Mouse (Mus musculus) midbrain, postnatal 0 days (tissue): ENCODE measurements around the gene Slc6a12. TPM values are rescaled to one million over a fixed set of nuclear protein-coding genes. Genes with fewer than 3 reads are reported as not detected.

ENCODE experiments used
- ATAC-seq: fragments of 200-750 bp; cut with Nextera tagmentation; 2 replicates; pipeline ENCODE4 v1.8.0; 2017; ENCODE audit warnings: moderate number of reproducible peaks, mild to moderate bottlenecking, moderate TSS enrichment, moderate library complexity; ENCODE audit not compliant: low FRiP score
- DNase-seq: peaks from one replicate; pipeline ENCODE4 v3.0.0-alpha.2; 2015; ENCODE audit warnings: low spot score
- H3K27ac ChIP-seq: fragments of 300-500 bp; sonication (generic); 2 replicates; pipeline ENCODE4 v1.5.1; 2014; ENCODE audit warnings: low read depth, mild to moderate bottlenecking, low read length, mixed read lengths
- H3K27me3 ChIP-seq: fragments of 300-500 bp; sonication (generic); 2 replicates; pipeline ENCODE4 v1.6.1; 2014; ENCODE audit warnings: low read length, control low read depth, mixed read lengths; ENCODE audit not compliant: insufficient read depth
- H3K36me3 ChIP-seq: fragments of 300-500 bp; sonication (generic); 2 replicates; pipeline ENCODE4 v1.6.1; 2014; ENCODE audit warnings: low read length, control low read depth, mixed read lengths; ENCODE audit not compliant: insufficient read depth
- H3K4me1 ChIP-seq: fragments of 300-500 bp; sonication (generic); 2 replicates; pipeline ENCODE4 v1.6.1; 2014; ENCODE audit warnings: mild to moderate bottlenecking, control low read depth, antibody characterized with exemption, low read length, mixed read lengths; ENCODE audit not compliant: insufficient read depth
- H3K4me2 ChIP-seq: fragments of 300-500 bp; sonication (generic); 2 replicates; pipeline ENCODE4 v1.6.1; 2014; ENCODE audit warnings: low read depth, mild to moderate bottlenecking, low read length, mixed read lengths; ENCODE audit not compliant: poor library complexity, severe bottlenecking
- H3K4me3 ChIP-seq: fragments of 300-500 bp; sonication (generic); 2 replicates; pipeline ENCODE4 v1.5.1; 2014; ENCODE audit warnings: low read depth, mild to moderate bottlenecking, low read length, moderate library complexity
- H3K9ac ChIP-seq: fragments of 300-500 bp; sonication (generic); replicated peaks from 2 replicates; pipeline ENCODE4 v1.6.1; 2014; ENCODE audit warnings: mild to moderate bottlenecking, low read length, moderate library complexity, mixed read lengths; ENCODE audit not compliant: poor library complexity, severe bottlenecking
- H3K9me3 ChIP-seq: fragments of 300-500 bp; sonication (generic); 2 replicates; pipeline ENCODE4 v1.6.1; 2016; ENCODE audit warnings: low read length, control low read depth
- CTCF ChIP-seq: IDR thresholded peaks from 2 replicates; pipeline ENCODE4 v1.5.1; 2016; ENCODE audit warnings: antibody characterized with exemption, mild to moderate bottlenecking
- WGBS: fragments of 180-500 bp; shearing (Covaris S2); extraction: QIAGEN DNeasy Blood & Tissue Kit; methylation state at CpG from one replicate; pipeline ENCODE4 v1.1.7; 2014; 5-methylcytosine and 5-hydroxymethylcytosine counted together
- polyA plus RNA-seq: library from polyadenylated mRNA; unstranded; fragments of >200 nt; fragmentation: Nextera tagmentation; extraction: Ambion mirVana; gene quantifications from 2 replicates; pipeline ENCODE4 v1.2.1, GENCODE M21; 2015
- total RNA-seq: library from RNA; depleted of rRNA; stranded (reverse); fragments of >200 nt; gene quantifications from 2 replicates; pipeline ENCODE4 v1.2.3, GENCODE M21; 2014

Gene Slc6a12
- total and polyA plus RNA-seq, 2 experiments from 2014 or later = 8.1 to 13.0 TPM

DNA sequence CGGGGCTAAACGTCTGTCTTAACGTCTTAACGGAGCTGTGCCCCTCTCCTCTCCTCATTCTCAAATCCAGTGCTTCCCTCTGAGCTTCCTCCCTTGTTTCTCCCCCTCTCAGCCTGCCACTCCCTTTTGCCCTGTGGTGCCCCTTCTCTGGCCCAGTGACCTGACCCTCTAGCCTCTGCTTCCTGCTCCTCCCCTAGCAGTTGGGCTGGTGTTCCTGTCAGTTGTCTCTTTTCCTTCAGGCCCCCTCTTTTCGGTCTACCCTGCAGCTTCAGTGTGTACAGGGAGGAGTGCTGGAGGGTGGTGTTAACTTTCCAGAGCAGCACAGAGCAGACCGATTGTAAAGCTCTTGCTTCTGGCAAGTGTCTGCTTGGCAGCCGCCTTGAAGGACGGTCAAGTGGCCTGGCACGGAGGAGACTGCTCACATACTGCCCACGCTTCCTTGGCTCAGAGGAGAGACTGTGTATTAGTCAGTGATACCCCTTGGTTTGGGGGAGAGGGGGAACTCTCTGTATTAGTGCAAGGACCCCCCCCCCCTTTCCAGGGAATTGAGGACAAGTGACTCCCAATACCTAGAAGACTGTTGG, 16.3 kb upstream of the Slc6a12 start:
- H3K4me2 ChIP-seq = no peak overlapping the region
- H3K9ac ChIP-seq = no peak overlapping the region
- WGBS = 74% methylated on average over 10 of the region's 10 CpGs
- DNase-seq = peak; percentile 52
- no peak for ATAC-seq
- peaks cover 4% of the 10 kb centered on the region for H3K4me1 ChIP-seq
- no peak overlapping the region for H3K27ac ChIP-seq
- no peaks in the 10 kb centered on the region for H3K36me3 ChIP-seq
- no peak overlapping the region for H3K4me3 ChIP-seq
- no peaks in the 10 kb centered on the region for H3K27me3 ChIP-seq
- H3K9me3 ChIP-seq = no peaks in the 10 kb centered on the region
- no peak for TF ChIP-seq CTCF

- H3K9ac ChIP-seq = no peak overlapping the region
- no peak overlapping the region for H3K27ac ChIP-seq
- DNase-seq (peak; percentile 68), ATAC-seq (no peak)
- H3K36me3 ChIP-seq = no peaks in the 10 kb centered on the region
- H3K4me1 ChIP-seq = peaks cover 4% of the 10 kb centered on the region
- H3K9me3 ChIP-seq = no peaks in the 10 kb centered on the region
- H3K4me3 ChIP-seq = no peak overlapping the region
- no peaks in the 10 kb centered on the region for H3K27me3 ChIP-seq
- TF ChIP-seq CTCF = no peak
- WGBS = 33% methylated on average over 9 of the region's 9 CpGs
- no peak overlapping the region for H3K4me2 ChIP-seq
These were observed 14.4 kb upstream of the Slc6a12 start for GRCm38 (mm10) chr6:121328417-121328884.

- DNase-seq (peak; percentile 55), ATAC-seq (no peak)
- Histone ChIP-seq H3K4me1 (peaks cover 4% of the 10 kb centered on the region), H3K9me3 (no peaks in the 10 kb centered on the region), H3K27ac (no peak overlapping the region), H3K36me3 (no peaks in the 10 kb centered on the region), H3K4me2 (no peak overlapping the region), H3K9ac (no peak overlapping the region), H3K27me3 (no peaks in the 10 kb centered on the region), H3K4me3 (no peak overlapping the region)
- WGBS = 20% methylated on average over 10 of the region's 10 CpGs
- no peak; the same call in 1 of the 2 replicates for TF ChIP-seq CTCF
These were observed 12.9 kb upstream of the Slc6a12 start for GRCm38 (mm10) chr6:121329848-121330508.

DNA sequence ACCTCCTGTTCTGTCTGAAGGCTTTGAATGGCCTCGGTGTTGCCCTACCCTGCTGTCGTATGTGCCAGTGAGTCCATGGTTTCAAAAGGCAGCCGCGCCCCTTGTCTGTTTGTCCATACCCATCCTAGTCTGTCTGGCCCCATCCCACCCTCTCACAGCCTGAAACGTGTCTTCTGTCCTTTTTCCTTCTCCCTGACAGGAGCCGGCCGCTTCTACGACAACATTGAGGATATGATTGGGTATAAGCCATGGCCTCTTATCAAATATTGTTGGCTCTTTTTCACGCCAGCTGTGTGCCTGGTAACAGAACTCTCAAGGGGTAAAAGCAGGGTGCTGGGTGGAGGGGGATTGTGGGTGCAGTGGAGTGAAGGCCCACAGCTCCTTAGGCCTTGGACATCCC, 7.0 kb upstream of the Slc6a12 start:
- ATAC-seq = no peak
- 92% methylated on average over 9 of the region's 9 CpGs for WGBS
- no peak for TF ChIP-seq CTCF

GRCm38 (mm10) chr6:121336558-121336957, 6.3 kb upstream of the Slc6a12 start:
- TF ChIP-seq CTCF = no peak
- Histone ChIP-seq H3K36me3 (no peaks in the 10 kb centered on the region), H3K4me3 (no peak overlapping the region), H3K9ac (no peak overlapping the region), H3K4me2 (no peak overlapping the region), H3K27me3 (no peaks in the 10 kb centered on the region), H3K27ac (no peak overlapping the region), H3K9me3 (no peaks in the 10 kb centered on the region), H3K4me1 (no peaks in the 10 kb centered on the region)
- ATAC-seq = no peak; the same call in 1 of the 2 replicates
- no peak for DNase-seq
- WGBS = 75% methylated on average over 8 of the region's 8 CpGs

More for the DNA sequence above, 7.0 kb upstream of the Slc6a12 start:
- Histone ChIP-seq H3K27ac (no peak overlapping the region), H3K9ac (no peak overlapping the region), H3K4me1 (no peaks in the 10 kb centered on the region), H3K4me2 (no peak overlapping the region), H3K36me3 (no peaks in the 10 kb centered on the region), H3K4me3 (no peak overlapping the region), H3K9me3 (no peaks in the 10 kb centered on the region), H3K27me3 (no peaks in the 10 kb centered on the region)
- DNase-seq = no peak

- DNase-seq (no peak), ATAC-seq (no peak)
- H3K27ac ChIP-seq = no peak overlapping the region
- WGBS = 95% methylated on average over 9 of the region's 9 CpGs
- no peaks in the 10 kb centered on the region for H3K27me3 ChIP-seq
- H3K4me1 ChIP-seq = no peaks in the 10 kb centered on the region
- no peak for TF ChIP-seq CTCF
- H3K4me2 ChIP-seq = no peak overlapping the region
- no peak overlapping the region for H3K9ac ChIP-seq
- H3K4me3 ChIP-seq = no peak overlapping the region
- no peaks in the 10 kb centered on the region for H3K36me3 ChIP-seq
- H3K9me3 ChIP-seq = no peaks in the 10 kb centered on the region
These were observed 5.6 kb upstream of the Slc6a12 start for GRCm38 (mm10) chr6:121337229-121337628.
